Mouse (Mus musculus) brain, embryonic 14.5 days (tissue): ENCODE results near the gene Mcf2l.

Experiments used
- CTCF ChIP-seq: fragments of 200-500 bp; IDR thresholded peaks from 2 replicates; pipeline ENCODE4 v1.5.1; 2012; ENCODE audit warnings: inconsistent platforms, mild to moderate bottlenecking, moderate library complexity, borderline replicate concordance; ENCODE audit not compliant: insufficient read depth, insufficient read length; ENCODE audit errors: extremely low read depth
- POLR2A ChIP-seq: fragments of 200-500 bp; IDR thresholded peaks from 2 replicates; pipeline ENCODE4 v1.6.1; 2012; ENCODE audit warnings: mild to moderate bottlenecking, inconsistent platforms, borderline replicate concordance; ENCODE audit not compliant: poor library complexity, insufficient read depth, insufficient read length, severe bottlenecking; ENCODE audit errors: extremely low read depth

DNA sequence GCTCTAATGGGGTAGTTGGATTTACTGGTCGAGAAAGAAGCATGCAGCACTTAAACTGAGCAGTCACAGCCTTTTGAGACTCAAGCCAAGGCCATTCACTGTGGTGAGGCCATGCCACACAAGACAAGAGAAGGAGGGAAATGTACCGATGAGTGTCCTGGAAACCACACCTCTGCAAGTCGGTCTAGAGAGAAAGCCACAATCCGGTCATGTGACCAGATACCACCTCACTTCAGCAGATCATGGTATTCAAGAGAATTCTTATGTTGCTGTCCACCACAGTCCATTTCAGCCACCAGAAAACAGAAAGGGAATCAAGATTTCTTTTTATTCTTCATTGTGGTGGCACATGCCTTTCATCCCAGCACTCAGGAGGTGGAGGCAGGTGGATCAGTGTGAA is 167.9 kb downstream of the Mcf2l start:
- no peak for TF ChIP-seq POLR2A
- no peak for TF ChIP-seq CTCF
